In genomic region chr7:127511808-127512230, GRCm38 (mm10) we compare ENCODE assay signal across 7 mouse cellular contexts. TPM values are rescaled to one million over a fixed set of nuclear protein-coding genes. Genes with fewer than 3 reads are reported as not detected.
DNase-seq lines count a peak whose midpoint lies in the region; ATAC-seq lines count a peak whose summit lies in the region.

TSS of gene Srcap (plus strand) at chr7:127511983.

- peak; percentile 95 for ATAC-seq in intestine, embryonic 16.5 days
- peak; percentile 98 for ATAC-seq in midbrain, embryonic 11.5 days (ENCODE audit: low FRiP score)

- H3K9ac ChIP-seq in intestine, embryonic 16.5 days (ENCODE audit: low read depth, low read length): peak within 1 kb of the TSS; percentile 89
- H3K9ac ChIP-seq in midbrain, embryonic 11.5 days (ENCODE audit: low read length): peak within 1 kb of the TSS; percentile 87

- H3K4me3 ChIP-seq in intestine, embryonic 16.5 days (ENCODE audit: low read length): peak within 1 kb of the TSS; percentile 80
- H3K4me3 ChIP-seq in midbrain, embryonic 11.5 days (ENCODE audit: low read depth, low read length): peak within 1 kb of the TSS; percentile 81

- under 1% methylated on average over 37 of the region's 37 CpGs for WGBS in intestine, embryonic 16.5 days
- WGBS in midbrain, embryonic 11.5 days: under 1% methylated on average over 37 of the region's 37 CpGs

- intact Hi-C loops in gastrocnemius, postnatal 36 days (cut with DNase I): loop anchor here (2.0 kb wide), 1 partner anchor 61 kb away; the partner anchor contains the start of gene Phkg2
- intact Hi-C loops in left cerebral cortex, postnatal 36 days (cut with DNase I): loop anchor here (5.0 kb wide), 1 partner anchor 35 kb away; the partner anchor contains the start of gene Fbrs

- H3K27me3 ChIP-seq in intestine, embryonic 16.5 days (replicated peaks; ENCODE audit: control insufficient read depth, insufficient read depth, low read length): no peaks in the 10 kb centered on the region
- no peaks in the 10 kb centered on the region for H3K27me3 ChIP-seq in midbrain, embryonic 11.5 days (ENCODE audit: control insufficient read depth, insufficient read depth, low read length)

- DNase-seq in adrenal gland, adult 2 months: peak; percentile 96
- peak; percentile 95 for DNase-seq in embryo, embryonic 11.5 days (ENCODE audit: low read depth, low spot score)
- DNase-seq in gastrocnemius, postnatal 36 days: peak; percentile 93
- peak; percentile 93 to 96 for DNase-seq in left cerebral cortex, postnatal 36 days (ENCODE audit: low spot score in 2 of 2)
- peak; percentile 98 for DNase-seq in midbrain, embryonic 11.5 days (ENCODE audit: low spot score, missing footprints)
- DNase-seq in spleen, adult 12 weeks (ENCODE audit: low spot score): peak; percentile 93

- H3K27ac ChIP-seq in intestine, embryonic 16.5 days (ENCODE audit: low read length): peak within 1 kb of the TSS; percentile 98
- peak within 1 kb of the TSS; percentile 97 for H3K27ac ChIP-seq in midbrain, embryonic 11.5 days (ENCODE audit: low read depth, low read length)

- peaks cover 6% of the 10 kb centered on the region; the same call in 1 of the 2 replicates for H3K36me3 ChIP-seq in intestine, embryonic 16.5 days (ENCODE audit: control insufficient read depth, insufficient read depth, low read length)
- H3K36me3 ChIP-seq in midbrain, embryonic 11.5 days (ENCODE audit: control insufficient read depth, insufficient read depth, low read length): peaks cover 8% of the 10 kb centered on the region

- no peaks in the 10 kb centered on the region for H3K9me3 ChIP-seq in intestine, embryonic 16.5 days (ENCODE audit: control insufficient read depth, low read length)
- H3K9me3 ChIP-seq in midbrain, embryonic 11.5 days (ENCODE audit: control insufficient read depth, low read length): no peaks in the 10 kb centered on the region

- peak within 1 kb of the TSS; percentile 60 for H3K4me2 ChIP-seq in intestine, embryonic 16.5 days (ENCODE audit: low read depth, low read length)
- H3K4me2 ChIP-seq in midbrain, embryonic 11.5 days: peak within 1 kb of the TSS; percentile 53

- peaks cover 9% of the 10 kb centered on the region for H3K4me1 ChIP-seq in intestine, embryonic 16.5 days (ENCODE audit: control insufficient read depth, insufficient read depth, low read length)
- H3K4me1 ChIP-seq in midbrain, embryonic 11.5 days (ENCODE audit: control insufficient read depth, insufficient read depth, low read length): peaks cover 8% of the 10 kb centered on the region

RNA-seq across cellular contexts. Expression of gene Srcap, which starts in this region (rescaled TPM):
- 10 to 100 TPM; 68.6 to 90.2 TPM for total RNA-seq in adrenal gland, adult 2 months (2021)
- polyA plus RNA-seq in adrenal gland, adult 2 months (2012; rRNA removed): 29.3 and 41.2 TPM in 2 replicates
- 10 to 100 TPM; 43.7 to 51.0 TPM for total RNA-seq in gastrocnemius, postnatal 36 days (2021)
- polyA plus RNA-seq in intestine, embryonic 16.5 days (2015; fragmentation: Nextera tagmentation; extraction: Ambion mirVana): 18.4 and 18.6 TPM in 2 replicates
- total RNA-seq in left cerebral cortex, postnatal 36 days (2021): 100 to 1,000 TPM in 1 of 2 experiments, 10 to 100 TPM in 1; 99.0 to 131 TPM
- polyA plus RNA-seq in midbrain, embryonic 11.5 days (2014; fragmentation: Nextera tagmentation; extraction: Ambion mirVana): 49.6 and 52.1 TPM in 2 replicates

Comparison
In these comparisons a context has a peak if more than half of its experiments do, and no peak if none do; other contexts are left out.
1. Peak in every context shown above with its lines: DNase-seq, ATAC-seq, H3K4me3 ChIP-seq and H3K27ac ChIP-seq.